Mouse (Mus musculus) midbrain, embryonic 15.5 days (tissue): ENCODE results near the gene Tia1. TPM values are rescaled to one million over a fixed set of nuclear protein-coding genes. Genes with fewer than 3 reads are reported as not detected.

ENCODE experiments used
- ATAC-seq: fragments of 200-750 bp; cut with Nextera tagmentation; replicated peaks from 2 replicates; pipeline ENCODE4 v1.8.0; 2017; ENCODE audit warnings: moderate TSS enrichment
- H3K27ac ChIP-seq: fragments of 300-500 bp; sonication (generic); 2 replicates; pipeline ENCODE4 v1.5.1; 2015; ENCODE audit warnings: mild to moderate bottlenecking, inconsistent platforms
- H3K27me3 ChIP-seq: fragments of 300-500 bp; sonication (generic); replicated peaks from 2 replicates; pipeline ENCODE4 v1.6.1; 2015; ENCODE audit warnings: inconsistent platforms
- H3K36me3 ChIP-seq: fragments of 300-500 bp; sonication (generic); replicated peaks from 2 replicates; pipeline ENCODE4 v1.6.1; 2015; ENCODE audit warnings: inconsistent platforms
- H3K4me1 ChIP-seq: fragments of 300-500 bp; sonication (generic); 2 replicates; pipeline ENCODE4 v1.6.1; 2015; ENCODE audit warnings: inconsistent platforms
- H3K4me2 ChIP-seq: fragments of 300-500 bp; sonication (generic); 2 replicates; pipeline ENCODE4 v1.6.1; 2015; ENCODE audit warnings: inconsistent platforms, mild to moderate bottlenecking, moderate library complexity
- H3K4me3 ChIP-seq: fragments of 300-500 bp; sonication (generic); 2 replicates; pipeline ENCODE4 v1.5.1; 2015; ENCODE audit warnings: mild to moderate bottlenecking, inconsistent platforms
- H3K9ac ChIP-seq: fragments of 300-500 bp; sonication (generic); 2 replicates; pipeline ENCODE4 v1.6.1; 2015; ENCODE audit warnings: mild to moderate bottlenecking, inconsistent platforms
- H3K9me3 ChIP-seq: fragments of 300-500 bp; sonication (generic); 2 replicates; pipeline ENCODE4 v1.6.1; 2016; ENCODE audit warnings: inconsistent platforms
- WGBS: fragments of 180-500 bp; shearing (Covaris S2); methylation state at CpG from one replicate; pipeline ENCODE4 v1.1.7; 2015; ENCODE audit warnings: mixed read lengths; 5-methylcytosine and 5-hydroxymethylcytosine counted together
- polyA plus RNA-seq: library from polyadenylated mRNA; unstranded; fragments of >200 nt; fragmentation: Nextera tagmentation; extraction: Ambion mirVana; gene quantifications from 2 replicates; pipeline ENCODE4 v1.2.1, GENCODE M21; 2015

Tia1 gene
- 334 and 360 TPM in 2 replicates for polyA plus RNA-seq

DNA sequence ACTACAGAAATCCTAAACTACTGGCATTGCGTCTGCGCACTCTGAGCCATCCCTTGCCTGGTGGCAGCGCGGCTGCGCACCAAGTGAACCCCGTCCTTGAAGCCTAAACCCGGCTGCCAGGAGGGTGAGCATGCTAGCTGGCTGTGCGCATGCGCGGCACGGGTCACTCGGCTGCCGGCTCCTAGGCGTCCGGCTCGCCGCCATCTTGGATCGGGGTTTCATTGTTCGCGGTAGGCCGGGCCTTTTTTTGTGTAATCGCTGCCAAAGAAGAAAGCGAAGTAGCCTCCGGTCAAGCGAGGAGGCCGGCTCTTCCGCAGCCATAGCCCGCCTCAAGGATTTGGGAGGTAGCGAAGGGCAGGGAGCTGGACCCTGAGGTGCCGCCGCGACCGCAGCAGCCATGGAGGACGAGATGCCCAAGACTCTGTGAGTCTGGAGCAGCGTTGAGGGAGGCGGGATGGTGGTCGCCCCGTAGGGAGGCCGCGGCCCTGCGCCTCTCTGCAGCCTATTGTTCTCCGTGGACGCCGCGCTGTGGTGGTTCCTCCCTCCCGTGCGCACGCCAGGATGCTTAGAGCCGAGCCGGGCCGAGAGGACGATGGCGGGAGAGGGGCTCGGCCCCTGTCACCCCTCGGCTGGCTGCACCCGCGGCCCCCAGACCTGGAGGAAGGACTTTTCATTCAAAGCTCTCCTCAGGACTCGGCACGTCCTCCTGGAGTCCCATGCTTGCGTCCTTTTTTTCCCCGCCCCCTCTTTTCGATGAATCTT is at the start of gene Tia1:
Tia1 (plus strand) TSS at position 120 of the 762 bp plus-strand sequence.
- peak; percentile 97 for ATAC-seq

DNA sequence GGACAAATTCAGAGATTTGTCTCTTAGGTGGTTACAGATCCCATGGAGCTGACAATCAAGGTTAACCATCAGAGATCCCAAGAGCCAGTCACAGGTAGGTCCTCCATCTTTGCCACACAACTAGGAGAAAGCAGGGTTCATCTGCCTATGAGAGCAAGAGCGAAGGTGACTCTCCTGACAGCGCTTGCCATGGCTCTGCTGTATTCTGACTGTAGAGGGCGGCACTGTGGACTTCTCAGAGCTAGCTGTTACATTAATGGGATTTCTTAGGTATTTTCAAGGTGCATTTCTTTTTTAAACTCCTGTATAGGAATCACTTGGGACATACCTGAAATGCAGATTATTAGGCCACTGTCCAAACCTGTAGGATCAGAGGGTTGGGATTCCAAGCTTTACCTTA is 49.1 kb upstream of the Tia1 start:
- no peaks in the 10 kb centered on the region for H3K9me3 ChIP-seq
- no peak overlapping the region for H3K9ac ChIP-seq
- no peak for ATAC-seq
- no peak overlapping the region for H3K4me3 ChIP-seq
- no peaks in the 10 kb centered on the region for H3K27me3 ChIP-seq
- no peak overlapping the region for H3K27ac ChIP-seq
- H3K4me2 ChIP-seq: no peak overlapping the region
- WGBS: 53% methylated on average over 3 of the region's 3 CpGs
- no peaks in the 10 kb centered on the region for H3K36me3 ChIP-seq
- H3K4me1 ChIP-seq: no peaks in the 10 kb centered on the region

More for the DNA sequence above, at the start of gene Tia1:
- 0 out of 2 replicates have a peak, but pooled peaks cover 5% of the 10 kb centered on the region for H3K36me3 ChIP-seq
- peak within 1 kb of the TSS; percentile 100 for H3K27ac ChIP-seq
- peaks cover 28% of the 10 kb centered on the region for H3K4me1 ChIP-seq
- H3K4me2 ChIP-seq: peak within 1 kb of the TSS; percentile 78
- WGBS: under 1% methylated on average over 62 of the region's 62 CpGs
- no peaks in the 10 kb centered on the region for H3K9me3 ChIP-seq
- H3K9ac ChIP-seq: peak within 1 kb of the TSS; percentile 99
- peak within 1 kb of the TSS; percentile 70 for H3K4me3 ChIP-seq
- no peaks in the 10 kb centered on the region for H3K27me3 ChIP-seq

DNA sequence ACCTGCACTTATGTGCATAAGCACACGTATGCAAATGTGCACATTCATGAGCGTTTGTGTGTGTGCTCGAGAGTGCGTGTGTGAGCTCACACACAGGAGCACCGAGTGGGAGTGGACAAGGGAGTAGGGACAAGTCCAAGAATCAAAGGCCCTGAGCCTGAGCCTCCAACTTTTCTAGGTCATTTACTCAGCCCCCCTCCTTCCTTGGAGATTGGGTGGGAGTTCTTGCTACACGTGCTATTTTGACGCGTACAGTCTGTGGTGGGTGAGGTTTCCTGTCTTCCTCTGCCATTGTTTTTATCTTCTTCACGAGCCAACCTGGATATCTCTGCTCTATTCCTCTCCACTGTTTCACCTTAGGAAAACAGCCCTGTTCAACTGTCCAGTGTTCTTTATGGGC is 47.1 kb upstream of the Tia1 start:
- H3K4me1 ChIP-seq: no peaks in the 10 kb centered on the region
- no peaks in the 10 kb centered on the region for H3K36me3 ChIP-seq
- H3K9ac ChIP-seq: no peak overlapping the region
- WGBS: 82% methylated on average over 9 of the region's 9 CpGs
- no peak overlapping the region for H3K4me3 ChIP-seq
- H3K9me3 ChIP-seq: no peaks in the 10 kb centered on the region
- H3K27me3 ChIP-seq: no peaks in the 10 kb centered on the region
- no peak overlapping the region for H3K4me2 ChIP-seq
- no peak for ATAC-seq
- no peak overlapping the region for H3K27ac ChIP-seq

DNA sequence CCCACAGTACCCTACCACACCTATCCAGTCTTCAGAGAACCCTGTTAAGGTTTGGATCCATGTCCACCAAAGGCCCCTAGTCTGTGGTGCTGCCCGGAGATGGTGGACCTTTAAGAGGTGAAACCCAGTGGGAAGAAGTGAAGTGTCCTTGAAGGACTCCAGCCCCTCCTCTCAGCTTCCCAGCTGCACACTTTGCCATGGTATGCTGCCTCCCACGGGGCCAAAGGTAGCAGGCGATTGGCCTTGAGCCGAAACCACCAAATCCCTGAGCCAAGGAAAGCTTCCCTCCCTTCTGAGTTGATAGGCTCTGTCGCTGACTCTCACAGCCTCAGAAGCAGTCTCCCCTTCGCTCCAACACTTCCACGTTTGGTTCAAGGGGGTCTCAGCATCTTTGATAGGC is 43.3 kb upstream of the Tia1 start:
- Histone ChIP-seq H3K27me3 (no peaks in the 10 kb centered on the region), H3K4me1 (peaks cover 5% of the 10 kb centered on the region; the same call in 1 of the 2 replicates), H3K9ac (no peak overlapping the region), H3K4me2 (no peak overlapping the region), H3K9me3 (no peaks in the 10 kb centered on the region), H3K27ac (no peak overlapping the region), H3K4me3 (no peak overlapping the region), H3K36me3 (no peaks in the 10 kb centered on the region)
- 62% methylated on average over 7 of the region's 7 CpGs for WGBS
- ATAC-seq: no peak

DNA sequence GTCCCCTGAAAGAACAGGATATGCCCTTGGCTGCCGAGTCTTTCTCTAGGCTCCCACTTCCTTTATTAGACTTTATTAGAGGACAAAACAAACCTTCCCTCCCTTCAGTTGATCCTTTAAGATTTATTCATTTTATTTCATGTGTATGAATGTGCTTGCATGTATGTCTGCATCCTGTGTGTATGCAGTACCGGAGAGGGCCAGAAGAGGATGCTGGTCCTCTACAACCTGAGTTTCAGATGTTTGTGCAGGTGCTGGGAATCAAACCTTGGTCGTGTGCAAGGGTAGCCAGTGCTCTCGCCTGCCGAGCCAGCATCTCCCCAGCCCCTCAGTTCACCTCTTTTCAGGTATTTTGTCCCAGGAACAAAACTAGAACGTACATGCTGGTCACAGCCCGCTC is 42.6 kb upstream of the Tia1 start:
- Histone ChIP-seq H3K27me3 (no peaks in the 10 kb centered on the region), H3K4me1 (peaks cover 11% of the 10 kb centered on the region), H3K36me3 (no peaks in the 10 kb centered on the region), H3K9ac (no peak overlapping the region), H3K9me3 (no peaks in the 10 kb centered on the region), H3K27ac (no peak overlapping the region), H3K4me3 (no peak overlapping the region), H3K4me2 (no peak overlapping the region)
- 90% methylated on average over 7 of the region's 7 CpGs for WGBS
- ATAC-seq: no peak

DNA sequence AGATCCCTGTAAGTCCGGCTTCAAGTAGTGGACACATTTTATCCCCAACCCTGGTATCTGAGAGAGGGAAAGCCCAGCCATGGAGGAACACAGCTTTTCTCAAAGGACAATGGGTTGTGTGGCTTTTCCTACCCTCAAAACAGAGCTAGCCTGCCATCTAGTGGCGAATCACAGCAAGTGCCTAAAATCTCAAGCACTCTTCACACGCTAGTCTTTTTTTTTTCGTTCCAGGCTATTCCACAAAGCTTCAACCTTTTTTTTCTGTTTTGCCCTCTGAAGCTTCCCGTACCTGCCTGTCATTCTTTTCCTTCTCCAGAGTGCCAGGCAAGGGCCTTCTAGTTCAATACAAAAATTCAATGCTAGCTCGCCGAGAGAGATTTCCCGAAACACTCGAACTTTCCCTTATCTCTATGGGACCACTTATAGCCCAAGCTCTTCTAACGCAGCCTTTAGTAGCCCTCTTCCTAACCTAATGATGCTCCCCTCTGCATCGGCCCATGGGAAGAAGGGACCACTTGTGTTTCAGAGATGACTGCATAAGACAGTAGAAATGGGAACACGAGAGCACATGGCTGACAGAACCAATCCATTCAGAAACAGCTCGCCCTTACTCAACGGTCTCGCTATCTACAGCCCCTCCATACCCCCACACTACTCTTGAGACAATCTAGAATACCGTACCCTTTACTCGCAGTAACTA is 39.4 kb upstream of the Tia1 start:
- Histone ChIP-seq H3K4me3 (peak overlapping the region; percentile 81), H3K27ac (peak overlapping the region; percentile 89), H3K9me3 (no peaks in the 10 kb centered on the region), H3K4me1 (peaks cover 19% of the 10 kb centered on the region), H3K9ac (peak overlapping the region; percentile 79), H3K36me3 (0 out of 2 replicates have a peak, but pooled peaks cover 2% of the 10 kb centered on the region), H3K27me3 (no peaks in the 10 kb centered on the region), H3K4me2 (peak overlapping the region; percentile 78)
- peak; percentile 65 for ATAC-seq
- WGBS: 1% methylated on average over 17 of the region's 17 CpGs

DNA sequence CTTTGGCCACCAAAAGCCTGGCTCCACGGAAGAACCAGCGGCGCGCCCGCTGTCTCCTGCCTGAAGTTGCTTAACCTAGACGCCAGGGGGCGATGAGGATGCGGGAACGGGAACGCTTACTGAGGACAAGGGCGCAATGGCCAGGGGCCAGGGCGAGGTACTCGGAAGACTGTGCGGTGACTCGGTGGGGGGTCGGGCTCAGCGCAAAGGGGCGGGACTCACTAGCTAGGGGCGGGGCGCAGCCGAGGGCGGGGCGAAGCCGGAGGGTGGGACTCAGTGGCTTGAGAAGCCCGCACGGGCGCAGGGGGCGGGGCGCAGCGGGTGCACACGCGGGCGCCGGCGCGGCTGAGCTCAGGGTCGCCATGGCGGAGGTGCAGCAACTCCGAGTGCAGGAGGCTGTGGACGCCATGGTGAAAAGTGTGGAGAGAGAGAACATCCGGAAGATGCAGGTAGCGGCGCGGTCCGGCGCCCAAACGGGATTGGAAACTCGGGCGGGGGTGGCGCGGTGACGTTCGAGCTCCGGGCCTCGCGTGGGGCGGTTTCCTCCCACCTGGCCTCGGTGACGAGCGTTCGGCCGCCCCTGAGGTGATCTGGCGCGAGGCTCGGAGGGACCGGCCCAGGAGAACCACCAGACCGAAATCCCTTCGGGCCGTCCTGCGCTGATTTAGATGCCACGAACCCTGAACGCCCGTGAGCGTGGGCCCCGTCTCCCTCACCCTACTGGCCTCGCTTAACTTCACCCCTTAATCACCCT is 38.5 kb upstream of the Tia1 start, which contains the start of gene Fam136a:
Fam136a (plus strand) TSS at position 276 of the 754 bp plus-strand sequence.
- 1% methylated on average over 73 of the region's 76 CpGs for WGBS
- Histone ChIP-seq H3K27ac (peak within 1 kb of the TSS; percentile 89), H3K4me3 (peak within 1 kb of the TSS; percentile 81)

DNA sequence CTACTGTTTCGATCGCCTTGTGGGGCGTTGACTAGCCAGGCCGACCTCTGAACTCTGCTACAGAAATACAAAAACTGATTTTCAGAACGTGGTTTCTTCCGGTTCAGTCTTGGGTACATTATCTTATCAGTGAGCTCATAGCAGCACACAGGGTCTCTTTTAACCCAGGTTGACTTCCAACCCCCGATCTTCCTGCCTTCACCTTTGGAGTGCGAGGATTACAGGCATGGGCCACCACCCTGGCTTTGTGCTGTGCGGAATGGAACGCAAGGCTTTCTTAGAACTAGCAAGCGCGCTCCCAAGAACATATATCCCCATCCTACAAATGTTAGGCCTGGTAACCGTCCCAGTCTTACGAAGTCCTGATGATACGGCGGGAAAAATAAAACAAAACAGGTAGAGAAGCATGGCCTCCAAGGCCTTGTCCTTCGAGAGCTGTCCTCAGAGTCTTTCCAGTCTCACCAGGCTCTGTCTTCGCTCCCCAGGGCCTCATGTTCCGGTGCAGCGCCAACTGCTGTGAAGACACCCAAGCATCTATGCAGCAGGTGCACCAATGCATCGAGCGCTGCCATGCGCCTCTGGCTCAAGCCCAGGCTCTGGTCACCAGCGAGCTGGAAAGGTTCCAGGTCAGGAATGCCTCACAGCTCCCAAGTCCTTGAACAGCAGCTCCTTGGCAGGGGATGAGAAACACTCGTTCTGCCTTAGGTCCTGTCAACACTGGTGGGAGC is 37.7 kb upstream of the Tia1 start:
- H3K4me1 ChIP-seq: peaks cover 27% of the 10 kb centered on the region
- peak overlapping the region; percentile 81 for H3K4me3 ChIP-seq
- H3K36me3 ChIP-seq: 0 out of 2 replicates have a peak, but pooled peaks cover 2% of the 10 kb centered on the region
- H3K27ac ChIP-seq: peak overlapping the region; percentile 89
- no peaks in the 10 kb centered on the region for H3K27me3 ChIP-seq
- peak overlapping the region; percentile 79 for H3K9ac ChIP-seq
- H3K4me2 ChIP-seq: peak overlapping the region; percentile 78
- peak; percentile 12; the same call in 1 of the 2 replicates for ATAC-seq
- H3K9me3 ChIP-seq: no peaks in the 10 kb centered on the region
- WGBS: 37% methylated on average over 25 of the region's 25 CpGs

More for the DNA sequence above, 38.5 kb upstream of the Tia1 start, which contains the start of gene Fam136a:
- Histone ChIP-seq H3K9ac (peak within 1 kb of the TSS; percentile 79), H3K27me3 (no peaks in the 10 kb centered on the region), H3K4me1 (peaks cover 23% of the 10 kb centered on the region), H3K9me3 (no peaks in the 10 kb centered on the region), H3K36me3 (0 out of 2 replicates have a peak, but pooled peaks cover 2% of the 10 kb centered on the region), H3K4me2 (peak within 1 kb of the TSS; percentile 78)
- ATAC-seq: peak; percentile 93

DNA sequence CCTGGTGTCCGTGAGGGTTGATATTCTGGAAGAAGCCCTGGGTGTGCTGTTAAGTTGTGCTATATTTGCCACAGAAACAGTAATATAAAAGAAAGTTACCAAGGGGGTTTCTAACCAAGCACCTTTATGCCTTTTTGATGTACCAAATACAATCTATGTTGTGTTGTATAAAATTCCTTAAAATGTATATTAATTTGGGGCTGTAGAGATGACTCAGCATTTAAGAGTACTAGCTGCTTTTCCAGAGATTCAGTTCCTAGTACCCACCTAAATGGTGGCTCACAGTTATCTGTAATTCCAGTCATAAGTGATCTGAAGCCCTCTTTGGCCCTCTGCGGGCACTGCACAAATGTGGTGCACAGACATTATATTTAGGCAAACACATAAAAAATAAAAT is 37.2 kb upstream of the Tia1 start:
- peak overlapping the region; percentile 89 for H3K27ac ChIP-seq
- H3K27me3 ChIP-seq: no peaks in the 10 kb centered on the region
- no peak for ATAC-seq
- H3K4me2 ChIP-seq: peak overlapping the region; percentile 78
- WGBS: 64% methylated on average over 2 of the region's 2 CpGs
- H3K9ac ChIP-seq: no peak overlapping the region
- peak overlapping the region; percentile 81 for H3K4me3 ChIP-seq
- H3K36me3 ChIP-seq: 0 out of 2 replicates have a peak, but pooled peaks cover 2% of the 10 kb centered on the region
- no peaks in the 10 kb centered on the region for H3K9me3 ChIP-seq
- peaks cover 27% of the 10 kb centered on the region for H3K4me1 ChIP-seq

DNA sequence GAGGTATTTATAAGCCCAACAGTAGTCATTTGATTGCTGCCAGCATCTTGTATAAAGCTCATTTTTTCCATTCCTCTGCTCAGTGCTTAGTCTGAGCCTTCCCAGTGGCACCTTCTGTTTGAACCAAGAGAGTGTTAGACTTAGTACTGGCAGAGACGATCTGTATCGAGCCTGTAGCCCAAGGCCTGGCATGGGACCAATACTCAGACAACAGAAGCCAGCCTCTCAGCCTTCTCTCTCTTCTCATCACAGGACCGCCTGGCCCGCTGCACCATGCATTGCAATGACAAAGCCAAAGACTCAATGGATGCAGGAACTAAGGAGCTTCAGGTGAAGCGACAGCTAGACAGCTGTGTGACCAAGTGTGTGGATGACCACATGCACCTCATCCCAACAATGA is 35.5 kb upstream of the Tia1 start:
- Histone ChIP-seq H3K4me3 (no peak overlapping the region), H3K36me3 (0 out of 2 replicates have a peak, but pooled peaks cover 2% of the 10 kb centered on the region), H3K27me3 (no peaks in the 10 kb centered on the region), H3K9ac (no peak overlapping the region), H3K9me3 (no peaks in the 10 kb centered on the region), H3K4me1 (peaks cover 42% of the 10 kb centered on the region), H3K4me2 (no peak overlapping the region), H3K27ac (no peak overlapping the region)
- ATAC-seq: no peak
- 94% methylated on average over 5 of the region's 5 CpGs for WGBS

DNA sequence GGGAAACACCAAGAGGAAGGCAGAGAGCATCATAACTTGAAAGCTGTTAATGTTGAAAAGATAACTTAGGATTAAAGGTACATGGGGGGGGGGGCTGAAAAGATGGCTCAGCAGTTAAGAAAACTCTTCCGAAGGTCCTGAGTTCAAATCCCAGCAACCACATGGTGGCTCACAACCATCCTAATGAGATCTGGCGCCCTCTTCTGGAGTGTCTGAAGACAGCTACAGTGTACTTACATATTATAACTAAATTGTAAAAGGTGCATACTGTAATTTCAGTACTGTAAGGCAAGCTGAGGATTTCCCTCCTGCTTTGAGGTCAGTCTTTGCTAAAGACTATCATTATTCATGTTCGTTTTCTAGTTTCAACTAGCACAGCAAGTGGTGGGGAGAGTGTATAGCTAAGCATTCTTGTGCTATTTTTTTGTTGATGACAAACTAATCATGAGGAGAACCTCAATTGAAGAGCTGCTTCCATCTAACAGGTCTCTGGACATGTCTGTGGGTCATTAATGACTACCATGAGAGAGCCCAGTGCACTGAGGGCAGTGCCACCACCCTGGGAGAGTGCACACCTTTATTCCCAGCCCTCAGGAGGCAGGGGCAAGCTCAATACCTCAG is 33.8 kb upstream of the Tia1 start:
- H3K4me2 ChIP-seq: peak overlapping the region; percentile 77
- ATAC-seq: no peak
- H3K27ac ChIP-seq: peak overlapping the region; percentile 95
- no peaks in the 10 kb centered on the region for H3K9me3 ChIP-seq
- no peaks in the 10 kb centered on the region for H3K27me3 ChIP-seq
- 0 out of 2 replicates have a peak, but pooled peaks cover 2% of the 10 kb centered on the region for H3K36me3 ChIP-seq
- H3K4me1 ChIP-seq: peaks cover 39% of the 10 kb centered on the region
- 60% methylated on average over 3 of the region's 3 CpGs for WGBS
- peak overlapping the region; percentile 91; the same call in 1 of the 2 replicates for H3K9ac ChIP-seq
- H3K4me3 ChIP-seq: peak overlapping the region; percentile 94; the same call in 1 of the 2 replicates
